Mouse (Mus musculus) thymus, postnatal 36 days (tissue): ENCODE measurements around the gene Txnrd1.
A peak's percentile ranks its signal among the peaks of the same experiment; 100 is the strongest.

ENCODE experiments used
- DNase-seq, 2 experiments: peaks; one replicate each; pipeline ENCODE4 v3.0.0; 2022; ENCODE audit warnings: mixed read lengths in 2 of 2

Txnrd1 gene

DNA sequence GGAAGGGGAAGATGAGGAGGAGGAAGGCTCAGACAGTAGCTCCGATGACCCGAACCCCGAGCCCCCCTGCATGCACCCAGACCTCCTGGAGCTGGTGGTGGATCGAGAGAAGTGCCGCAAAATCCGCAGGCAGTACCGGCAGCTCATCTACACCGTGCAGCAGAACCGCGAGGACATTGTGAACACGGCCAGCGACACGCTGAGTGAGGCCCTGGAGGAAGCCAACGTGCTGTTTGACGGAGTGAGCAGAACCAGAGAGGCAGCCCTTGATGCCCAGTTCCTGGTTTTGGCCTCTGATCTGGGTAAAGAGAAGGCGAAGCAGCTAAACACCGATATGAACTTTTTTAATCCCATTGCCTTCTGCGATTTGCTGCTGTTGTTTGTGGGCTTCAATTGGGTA lies 33.1 kb downstream of the Txnrd1 start:
- DNase-seq, result no peak

DNA sequence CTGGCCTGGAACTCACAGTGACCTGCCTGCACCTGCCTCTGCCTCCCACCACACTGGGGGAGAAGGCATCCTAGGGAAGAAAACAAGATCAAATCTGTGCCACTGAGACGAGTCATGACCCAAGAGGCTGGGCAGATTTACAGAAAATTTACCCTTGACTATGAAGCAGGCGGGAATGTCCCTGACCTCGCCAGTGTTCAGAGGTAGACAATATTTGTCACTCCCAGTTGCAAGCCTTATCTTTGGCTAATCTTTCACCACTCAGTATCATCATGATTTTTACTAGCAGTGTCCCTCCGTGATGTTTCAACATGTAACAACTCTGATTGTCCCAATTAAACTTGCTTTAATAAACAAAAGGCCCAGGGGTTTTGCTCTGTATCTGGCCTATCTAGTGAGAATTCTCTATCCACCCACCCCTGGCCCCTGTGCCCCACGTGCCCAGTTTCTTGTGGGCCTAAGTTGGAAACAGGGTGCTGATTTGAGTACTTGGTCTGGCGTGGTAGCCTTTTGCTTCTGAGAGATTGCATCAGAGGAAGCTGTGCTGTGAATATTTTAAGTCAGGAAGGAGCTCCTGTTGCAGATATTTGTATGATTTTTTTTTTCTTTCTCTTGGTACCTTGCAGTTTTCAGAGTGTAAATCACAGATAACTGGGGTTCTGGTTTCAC lies 34.8 kb downstream of the Txnrd1 start:
- no peak for DNase-seq

DNA sequence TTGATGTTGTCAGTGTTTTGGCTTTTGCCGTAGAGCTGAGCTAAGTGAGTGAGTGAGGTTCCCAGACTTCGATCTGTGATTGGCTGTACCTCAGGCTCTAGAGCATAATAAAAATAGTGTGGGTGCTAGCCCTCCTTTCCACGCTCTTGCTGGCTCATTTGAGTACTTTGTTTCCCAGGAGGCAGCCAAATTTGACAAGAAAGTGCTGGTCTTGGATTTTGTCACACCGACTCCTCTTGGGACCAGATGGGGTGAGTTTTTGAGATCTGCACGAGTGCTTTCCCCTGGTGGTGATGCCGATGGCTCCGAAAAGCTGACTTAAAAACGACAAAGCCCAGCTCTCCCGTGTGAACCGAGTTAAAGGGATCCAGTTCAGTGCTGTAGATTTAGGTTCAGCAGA lies 41.7 kb downstream of the Txnrd1 start:
- no peak for DNase-seq

DNA sequence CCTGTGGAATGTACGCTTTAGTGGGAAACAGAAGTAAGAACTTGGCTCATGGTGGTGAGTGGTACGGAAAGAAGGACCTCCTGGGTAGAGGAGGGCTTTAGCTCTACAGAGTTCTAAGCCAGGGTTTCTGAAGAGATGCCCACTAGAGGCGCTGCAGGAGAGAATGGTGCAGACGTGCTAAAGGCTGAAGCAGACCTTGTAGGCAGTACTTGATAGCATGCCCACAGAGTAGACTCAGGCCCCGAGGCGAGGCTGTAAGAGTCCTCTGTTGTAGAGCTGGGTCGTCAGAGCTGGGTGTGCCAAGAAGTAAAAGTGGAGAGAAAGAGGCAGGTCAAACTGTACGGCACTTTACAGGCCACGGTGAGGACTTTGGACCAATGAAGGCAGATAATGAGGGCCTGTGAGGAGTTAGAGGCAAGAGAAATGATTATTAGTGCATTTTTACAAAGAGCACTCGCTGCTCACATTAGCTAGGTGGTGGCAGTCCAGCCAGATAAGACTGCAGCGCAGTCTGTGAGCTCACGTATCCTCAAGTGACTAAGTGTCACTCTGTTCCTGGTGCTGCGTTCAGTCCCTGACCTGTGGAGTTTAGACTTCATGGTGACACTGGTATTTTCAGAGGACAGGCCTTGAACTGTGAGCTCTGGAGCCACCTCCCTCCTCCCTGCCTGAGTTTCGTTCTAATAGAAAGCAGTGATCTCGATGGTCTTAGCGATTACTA lies 42.5 kb downstream of the Txnrd1 start:
- peak; percentile 49 to 53 for DNase-seq

DNA sequence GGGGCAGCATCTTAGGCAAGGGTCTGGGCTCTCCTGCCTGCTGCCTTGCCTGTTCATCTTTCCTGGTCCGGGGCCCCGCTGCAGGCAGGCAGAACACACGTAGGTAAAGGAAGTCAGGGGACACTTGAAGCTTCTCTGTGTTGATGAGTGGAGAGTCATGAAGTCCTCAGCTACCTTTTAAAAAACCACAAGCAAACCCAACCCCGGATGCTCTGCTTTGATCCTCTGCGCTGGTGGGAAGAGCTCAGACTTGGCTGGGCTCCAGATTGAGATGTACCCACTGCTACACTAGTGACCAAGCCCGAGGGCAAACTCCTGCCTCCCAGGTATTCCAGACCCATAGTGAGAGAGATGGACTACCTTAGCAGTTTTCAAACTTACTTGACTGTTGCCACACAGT lies 53.6 kb downstream of the Txnrd1 start:
- no peak for DNase-seq

DNA sequence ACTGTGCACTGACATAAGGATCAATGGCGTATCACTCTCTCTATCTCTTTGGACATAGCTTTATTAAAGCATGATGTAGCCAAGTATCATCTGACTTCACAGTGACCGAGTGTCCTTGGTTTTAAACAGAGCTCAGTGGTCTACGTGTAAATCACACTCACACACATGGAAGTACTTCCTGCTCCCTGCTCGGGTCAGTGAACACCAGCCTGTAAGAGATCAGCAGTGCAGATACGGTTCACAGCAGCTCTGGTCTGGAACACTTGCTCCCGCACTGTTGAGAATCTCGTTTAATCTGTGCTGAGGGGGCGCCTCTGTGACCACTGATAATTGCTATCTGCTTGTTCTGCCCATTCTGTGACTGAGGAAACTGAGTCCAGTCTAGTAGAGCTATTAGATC lies 54.8 kb downstream of the Txnrd1 start:
- DNase-seq, result no peak

DNA sequence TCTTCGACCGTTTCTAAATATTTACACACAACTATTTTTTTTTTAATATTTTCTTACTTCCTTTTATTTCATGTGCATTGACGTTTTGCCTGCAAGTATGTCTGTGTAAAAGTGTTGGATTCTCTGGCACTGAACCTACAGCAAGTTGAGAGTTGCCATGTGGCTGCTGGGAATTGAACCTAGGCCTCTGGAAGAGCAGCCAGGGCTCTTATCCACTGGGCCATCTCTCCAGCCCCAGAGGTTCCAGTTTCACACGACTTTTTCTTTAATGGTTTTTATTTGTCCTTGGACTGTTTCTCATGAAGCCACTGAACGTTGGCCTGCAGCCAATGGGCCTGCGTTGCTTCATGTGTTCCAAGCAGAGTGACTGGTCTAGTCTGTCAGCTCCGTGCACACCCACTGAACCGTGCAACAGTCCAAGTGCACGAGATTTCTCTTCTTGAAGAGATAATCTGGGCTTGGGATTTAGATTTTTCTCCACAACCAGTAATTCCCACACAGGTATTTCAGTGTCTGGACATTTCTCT lies 55.8 kb downstream of the Txnrd1 start:
- DNase-seq, result no peak

DNA sequence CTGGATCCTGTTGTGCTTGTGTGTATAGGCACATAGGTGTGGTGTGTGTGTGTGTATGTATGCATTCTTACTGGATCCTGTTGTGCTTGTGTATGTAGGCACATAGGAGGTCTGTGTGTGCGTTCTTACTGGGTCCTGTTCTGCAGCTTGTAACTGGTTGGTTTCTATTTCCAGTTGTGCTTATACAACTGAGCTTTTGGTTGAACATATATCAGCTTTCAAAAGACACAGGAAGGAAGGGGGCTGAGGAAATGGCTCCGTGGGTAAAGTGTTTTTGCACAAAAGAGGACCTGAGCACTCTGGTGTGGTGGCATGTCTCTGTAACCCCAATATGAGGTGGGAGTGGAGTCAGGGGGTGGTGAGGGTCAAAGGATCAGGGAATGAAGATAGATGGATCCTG lies 57.2 kb downstream of the Txnrd1 start:
- peak in 1 of 2 experiments; percentile 21 for DNase-seq

DNA sequence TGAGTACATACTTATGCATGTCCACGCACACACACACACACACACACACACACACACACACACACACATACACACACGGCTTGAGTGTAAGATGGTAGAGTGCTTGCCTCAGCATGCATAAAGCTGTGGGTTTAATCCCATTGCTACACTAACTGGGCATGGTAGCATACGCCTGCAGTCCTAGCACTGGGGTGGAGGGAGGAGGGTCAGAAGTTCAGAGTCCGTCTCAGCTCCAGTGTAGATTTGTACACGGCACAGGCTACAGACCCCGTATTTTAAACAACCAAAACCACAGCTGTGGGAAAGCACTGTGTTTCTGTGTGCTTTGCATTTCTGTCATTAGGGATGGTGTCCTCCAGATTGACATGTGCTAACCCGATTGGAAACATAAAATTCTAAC lies 57.7 kb downstream of the Txnrd1 start:
- no peak for DNase-seq

DNA sequence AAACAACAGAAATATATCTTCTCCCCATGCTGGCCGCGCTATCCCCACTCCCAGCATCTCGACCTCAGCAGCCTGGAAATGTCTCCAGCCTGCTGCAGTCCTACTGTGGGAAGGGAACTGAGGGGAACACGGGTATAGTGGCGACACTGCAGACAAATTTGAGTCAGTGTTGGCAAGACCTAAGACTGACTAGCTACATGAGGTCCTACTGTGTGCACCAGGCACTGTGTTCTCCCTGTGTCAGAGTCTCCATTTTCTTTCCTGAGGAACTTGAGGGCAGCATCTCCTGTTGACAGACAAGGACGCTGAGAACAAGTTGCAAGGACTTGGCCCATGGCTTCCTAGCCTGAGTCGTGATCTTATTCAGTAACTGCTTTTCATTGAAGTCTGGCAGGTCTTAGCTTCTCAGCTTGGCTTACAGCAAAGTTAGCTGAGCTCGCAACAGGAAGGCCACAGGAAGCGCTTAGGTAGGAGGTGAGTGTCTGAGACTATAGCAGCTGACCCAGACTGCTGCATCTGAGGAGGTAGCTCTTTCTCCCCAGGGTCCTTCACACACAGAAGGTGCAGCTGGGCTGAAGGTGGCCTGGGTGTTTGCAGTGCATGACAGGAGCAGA lies 58.8 kb downstream of the Txnrd1 start:
- no peak for DNase-seq

DNA sequence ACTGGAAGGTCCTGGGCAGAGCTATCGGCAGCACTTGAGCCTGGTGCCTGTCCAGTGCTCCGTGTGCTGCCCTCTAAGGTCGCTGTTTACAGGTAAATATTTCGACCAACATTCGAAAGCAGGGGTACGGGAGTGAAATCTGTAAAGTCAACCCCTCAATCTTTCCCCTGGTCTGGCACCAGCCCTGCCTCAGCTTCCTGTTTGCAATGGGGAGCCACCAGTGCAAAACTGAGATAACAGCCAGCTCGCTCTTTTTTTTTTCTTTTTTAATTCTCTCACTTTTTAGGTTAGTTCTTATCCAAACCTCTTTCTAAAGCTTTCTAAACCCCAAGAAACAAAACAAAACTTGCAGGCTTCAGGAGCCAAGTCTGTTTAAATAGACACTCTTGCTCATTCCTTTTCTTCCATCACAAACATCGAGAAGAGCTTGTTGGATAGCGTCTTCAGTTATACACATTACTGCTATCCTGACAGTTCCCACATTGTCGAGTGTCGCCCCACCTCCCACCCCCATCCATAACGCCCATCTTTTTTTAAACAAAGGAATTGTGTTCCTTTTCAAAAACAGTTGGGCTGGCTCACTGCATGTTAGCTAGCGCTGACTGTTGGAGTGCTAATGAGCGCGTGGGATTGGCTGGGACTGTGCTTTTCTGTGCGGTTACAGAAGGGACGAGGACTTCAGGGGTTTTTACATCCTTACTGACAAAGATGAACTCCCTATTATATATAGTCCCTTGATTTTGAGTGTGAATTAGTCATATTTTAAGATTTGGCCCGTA lies 60.3 kb downstream of the Txnrd1 start:
- DNase-seq, result no peak

DNA sequence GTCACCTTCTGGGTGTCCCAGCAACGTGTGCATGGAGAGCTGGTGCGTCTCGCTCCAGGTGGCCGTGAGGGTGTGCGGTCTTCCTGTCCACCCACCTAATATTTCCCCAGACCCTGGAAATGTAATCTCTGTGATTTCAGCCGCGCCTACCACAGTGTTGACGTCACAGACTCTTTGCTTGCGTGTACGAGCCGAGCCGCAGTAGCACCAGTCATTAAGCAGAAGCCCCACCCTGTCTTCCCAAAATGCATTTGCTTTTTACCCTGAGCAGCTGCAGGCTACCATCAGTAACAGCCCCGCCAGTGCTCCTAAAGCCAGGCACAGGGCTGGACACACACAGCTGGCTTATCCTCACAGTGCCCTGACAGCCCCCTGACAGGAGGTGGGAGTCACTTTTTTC lies 64.2 kb downstream of the Txnrd1 start:
- DNase-seq, result no peak

DNA sequence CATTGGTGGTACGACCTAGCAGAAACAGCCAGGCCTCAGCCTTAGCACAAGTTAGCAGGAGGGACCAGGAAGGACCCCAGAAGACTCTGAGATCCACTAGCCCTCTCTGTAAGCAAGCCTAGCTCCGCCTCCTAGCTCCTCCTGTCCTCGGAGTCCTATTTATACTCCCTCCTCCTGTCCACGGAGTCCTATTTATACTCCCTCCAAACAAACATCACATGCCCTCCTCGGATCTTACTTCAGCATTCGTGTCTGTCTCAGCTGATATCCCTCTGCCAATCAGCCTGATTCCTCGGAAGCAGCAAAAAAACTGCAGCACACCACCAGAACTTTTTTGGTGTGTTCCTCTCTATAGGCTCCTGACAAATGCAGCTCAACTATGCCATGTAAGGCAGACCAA lies 65.1 kb downstream of the Txnrd1 start:
- DNase-seq, result no peak

DNA sequence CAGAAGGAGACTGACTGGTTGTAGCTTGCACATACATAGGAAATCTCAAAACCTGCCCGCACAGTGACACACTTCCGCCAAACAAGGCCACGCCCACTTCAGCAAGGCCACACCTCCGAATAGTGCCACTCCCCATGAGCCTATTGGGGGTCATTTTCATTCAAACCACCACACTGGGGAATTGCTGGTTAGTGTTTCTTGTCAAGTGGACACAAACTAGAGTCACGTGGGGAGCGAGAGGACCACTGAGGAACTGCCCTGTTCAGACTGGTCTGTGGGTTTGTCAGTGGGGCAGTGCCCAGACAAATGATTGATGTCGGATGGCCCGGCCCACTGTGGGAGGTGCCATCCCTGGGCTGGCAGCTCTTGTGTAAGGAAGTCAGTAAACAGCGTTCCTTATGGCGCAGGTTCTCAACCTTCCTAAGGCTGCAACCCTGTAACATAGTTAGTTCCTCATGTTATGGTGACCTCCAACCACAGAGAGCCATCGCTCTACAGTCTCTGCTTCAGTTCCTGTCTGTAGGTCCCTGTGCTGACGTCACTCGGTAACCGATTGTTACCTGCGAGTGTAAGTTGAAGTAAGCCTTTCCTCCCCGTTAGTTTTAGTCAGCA lies 66.2 kb downstream of the Txnrd1 start:
- no peak for DNase-seq

DNA sequence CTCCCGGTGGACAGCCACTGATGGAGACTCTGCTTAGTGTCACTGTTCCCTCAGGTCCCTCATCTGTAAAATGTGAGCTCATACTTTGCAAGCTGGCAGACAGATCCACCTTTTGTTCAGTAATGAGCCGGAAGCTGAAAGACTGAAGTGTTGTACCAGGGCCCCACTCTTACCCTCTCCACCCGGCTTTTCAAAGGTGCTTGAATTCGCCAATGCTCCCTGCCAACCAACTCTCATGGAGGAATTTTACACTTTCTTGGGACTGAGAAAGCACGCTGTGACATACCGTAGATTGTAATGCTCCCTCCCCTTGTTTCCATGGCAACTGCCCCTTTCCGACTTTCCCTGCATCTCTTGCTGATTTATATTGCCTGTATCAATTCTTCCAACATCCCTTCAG lies 66.8 kb downstream of the Txnrd1 start:
- no peak for DNase-seq

DNA sequence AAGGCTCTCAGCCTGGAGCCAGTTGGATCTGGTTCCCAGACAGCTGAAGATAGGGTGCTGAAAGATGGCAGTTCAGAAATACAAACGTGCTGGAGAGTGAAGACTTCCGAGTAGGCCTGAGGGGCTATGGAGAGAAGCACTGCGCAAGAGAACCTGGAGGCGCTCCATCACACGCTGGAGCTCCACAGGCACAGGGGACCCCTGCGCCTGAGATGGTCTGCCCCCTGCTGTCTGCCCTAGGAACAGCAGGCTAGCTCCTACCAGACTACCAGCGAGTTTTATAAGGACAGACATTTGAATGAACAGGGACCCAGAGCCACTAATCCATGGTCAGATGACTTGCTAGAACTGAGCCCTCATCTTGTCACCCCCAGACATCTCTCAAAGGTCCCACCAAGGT lies 67.7 kb downstream of the Txnrd1 start:
- peak; percentile 85 to 89 for DNase-seq

DNA sequence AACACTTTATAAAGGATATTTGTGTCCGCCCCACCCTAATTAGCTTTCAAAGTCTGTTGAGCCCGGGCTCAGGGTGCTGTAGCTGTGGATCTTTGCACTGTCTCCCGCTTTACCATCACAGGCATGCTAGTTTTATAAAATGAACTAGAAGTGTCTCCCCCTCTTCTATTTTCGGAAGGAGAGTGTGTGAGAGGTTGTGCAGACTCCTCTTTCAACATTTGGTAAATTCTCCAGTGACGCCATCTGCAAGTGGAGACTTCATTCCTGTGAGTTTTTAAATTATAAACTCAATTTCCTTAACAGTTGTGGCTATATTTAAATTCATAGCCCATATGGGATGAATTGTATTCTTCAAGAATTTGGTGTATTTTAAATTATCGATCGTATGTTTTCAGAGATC lies 74.8 kb downstream of the Txnrd1 start:
- DNase-seq, result no peak

DNA sequence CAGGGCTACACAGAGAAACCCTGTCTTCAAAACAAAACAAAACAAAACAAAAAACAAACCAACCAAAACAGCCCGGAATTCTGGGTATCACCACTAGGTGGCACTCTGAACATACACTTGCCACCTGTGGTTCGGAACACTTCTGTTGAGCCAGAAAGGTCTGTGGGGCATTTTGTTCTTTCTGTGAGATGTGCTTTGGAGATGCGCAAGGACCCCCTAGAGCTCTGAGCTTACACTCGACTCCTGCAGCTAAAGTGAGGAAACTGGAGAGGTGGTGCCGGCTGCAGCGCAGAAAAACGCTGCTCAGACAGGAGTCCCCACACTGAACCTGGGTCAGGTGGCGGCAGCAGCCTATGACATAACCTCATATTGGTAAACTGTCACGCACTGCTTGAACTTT lies 75.6 kb downstream of the Txnrd1 start:
- DNase-seq, result peak; percentile 50 to 65

DNA sequence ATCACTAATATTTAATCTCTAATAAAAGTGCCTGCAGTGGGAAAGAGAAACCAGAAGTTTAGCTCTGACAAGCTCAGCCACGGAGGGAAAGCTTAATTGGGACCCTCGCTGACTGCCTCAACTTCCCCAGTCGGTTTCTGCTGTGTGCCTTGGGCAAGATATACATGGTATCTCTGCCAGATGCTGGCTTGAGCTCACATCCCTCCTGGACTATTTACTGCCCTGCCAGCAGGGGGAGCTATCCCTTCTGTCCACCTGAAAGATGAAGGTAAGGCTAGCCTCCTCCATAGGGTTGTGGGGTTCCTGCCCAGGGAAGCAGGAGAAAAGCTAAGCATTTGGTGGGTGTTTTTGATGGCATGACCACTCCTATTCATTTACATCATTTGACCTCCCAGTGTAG lies 76.4 kb downstream of the Txnrd1 start:
- peak; percentile 23 to 38 for DNase-seq

DNA sequence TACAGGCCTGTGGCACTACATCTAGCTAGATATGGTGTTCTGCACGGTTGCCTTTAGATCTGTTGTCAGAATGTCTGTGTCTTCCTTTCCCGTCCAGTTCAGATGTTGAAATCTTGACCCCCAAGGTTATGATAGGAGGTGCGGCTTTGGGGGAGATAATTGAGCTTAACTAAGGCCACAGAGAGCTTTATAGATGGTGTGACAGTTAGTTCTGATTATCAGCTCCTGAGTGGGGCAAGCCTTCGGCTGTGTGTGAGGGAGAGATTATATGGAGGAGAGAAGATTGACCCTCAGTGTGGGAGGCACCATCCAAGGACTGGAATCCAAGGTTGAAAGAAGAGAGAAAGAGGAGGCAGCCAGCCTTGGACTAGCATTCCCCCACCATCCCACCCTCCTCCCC lies 79.5 kb downstream of the Txnrd1 start:
- no peak for DNase-seq

DNA sequence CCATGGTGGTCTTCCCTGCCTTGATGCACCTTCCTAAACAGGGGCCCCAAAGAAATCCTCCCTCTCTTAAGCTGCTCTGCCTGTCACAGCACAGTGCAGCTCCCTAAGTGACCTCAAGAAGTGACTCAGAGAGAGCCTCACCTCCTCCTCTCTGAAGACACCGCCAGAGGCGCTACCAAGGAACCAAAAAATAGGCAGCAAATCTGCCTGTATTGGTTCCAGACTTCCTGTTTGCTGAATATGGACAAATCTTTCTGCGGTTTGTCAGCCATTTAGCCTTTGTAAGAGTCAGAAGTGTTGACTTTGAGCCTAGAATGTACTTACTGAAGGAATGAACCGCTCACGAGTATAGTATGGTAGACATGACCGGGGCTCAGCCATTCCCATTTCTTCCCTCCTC lies 80.0 kb downstream of the Txnrd1 start:
- DNase-seq, result no peak

DNA sequence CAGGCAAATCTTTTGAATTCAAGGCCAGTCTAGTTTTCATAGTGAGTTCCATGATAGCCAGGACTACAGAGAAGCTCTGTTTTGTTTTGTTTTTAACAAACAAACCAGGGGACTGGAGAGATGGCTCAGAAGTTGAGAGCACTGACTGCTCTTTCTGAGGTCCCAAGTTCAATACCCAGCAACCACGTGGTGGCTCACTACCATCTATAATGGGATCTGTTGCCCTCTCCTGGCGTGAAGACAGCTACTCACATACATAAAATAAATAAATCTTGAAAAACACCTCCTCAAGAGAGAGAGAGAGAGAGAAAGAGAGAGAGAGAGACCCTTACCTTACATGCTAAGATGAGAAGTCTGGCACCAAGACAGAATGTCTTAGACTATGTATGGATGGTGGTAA lies 84.9 kb downstream of the Txnrd1 start:
- DNase-seq, result no peak

DNA sequence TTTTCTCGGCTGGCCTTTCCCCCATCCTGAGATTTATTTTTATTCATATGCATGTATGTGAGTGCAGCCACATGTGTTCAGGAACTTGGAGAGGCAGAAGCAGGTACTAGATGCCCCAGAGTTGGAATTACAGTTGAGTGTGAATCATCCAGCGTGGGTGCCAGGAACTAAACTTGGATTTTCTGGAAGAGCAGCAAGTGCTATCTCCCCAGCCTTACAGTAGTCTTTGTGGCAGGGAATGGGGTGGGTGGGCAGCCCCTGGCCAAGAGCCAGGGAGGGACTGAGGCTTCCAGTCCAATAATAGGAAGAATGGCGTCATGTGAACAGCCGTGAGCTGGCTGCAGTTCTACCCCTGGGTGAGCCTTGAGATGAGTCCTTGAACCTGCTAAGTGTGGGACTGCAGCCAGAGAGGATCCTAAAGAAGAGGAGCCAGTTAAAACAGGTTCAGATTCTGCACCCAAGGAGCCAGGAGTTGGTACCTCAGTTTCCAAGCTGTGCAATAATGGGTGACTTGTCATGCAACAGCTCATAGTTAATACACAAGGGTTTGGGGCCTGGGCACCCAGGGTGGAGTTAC lies 85.7 kb downstream of the Txnrd1 start:
- DNase-seq, result no peak
